Mouse (Mus musculus) ES-Bruce4 (cell line): ENCODE results near the gene Chst10.

ENCODE experiments used
- CTCF ChIP-seq: IDR thresholded peaks from one replicate; pipeline ENCODE4 v1.8.1; 2011; ENCODE audit warnings: low read depth, low read length
- EP300 ChIP-seq: IDR thresholded peaks from 2 replicates; pipeline ENCODE4 v1.6.1; 2011; ENCODE audit warnings: low read depth, low read length; ENCODE audit not compliant: insufficient read depth

DNA sequence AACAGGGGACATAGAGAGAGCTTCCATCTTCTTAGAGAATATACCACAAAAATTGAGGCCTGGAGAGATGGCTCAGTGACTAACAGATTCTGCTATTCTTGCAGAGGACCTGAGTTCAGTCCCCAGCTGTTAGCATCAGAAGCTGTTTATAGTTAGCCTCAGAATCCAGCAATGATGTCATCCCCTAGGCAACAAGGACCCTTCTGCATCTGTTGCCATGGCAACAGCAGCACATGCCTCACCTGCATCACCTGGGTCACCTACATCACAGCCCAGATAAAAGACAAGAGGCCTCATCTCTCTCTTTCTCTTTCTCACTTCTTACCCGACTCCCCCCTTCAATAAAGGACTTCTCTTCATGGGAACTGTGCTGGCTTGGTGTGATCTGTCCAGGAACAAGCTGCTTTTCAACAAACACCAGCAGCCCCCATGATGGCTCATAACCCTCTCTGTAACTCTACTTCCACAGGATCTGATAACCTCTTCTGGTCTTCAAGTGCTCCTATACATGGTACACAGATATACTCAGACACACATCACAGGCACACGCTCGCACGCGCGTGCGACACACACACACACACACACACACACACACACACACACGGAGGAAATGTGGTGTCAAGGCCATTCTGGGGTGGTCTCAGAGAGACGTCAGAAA, 37.0 kb downstream of the Chst10 start:
- TF ChIP-seq EP300 = no peak
- TF ChIP-seq CTCF = no peak
